Mouse (Mus musculus): ENCODE data around the gene Rhox2a.
"Not testable (repeated sequence)": the region's sequence is repeated elsewhere in the genome, so short reads cannot be mapped to it uniquely, and the experiment has no call there.

Gene Rhox2a

DNA sequence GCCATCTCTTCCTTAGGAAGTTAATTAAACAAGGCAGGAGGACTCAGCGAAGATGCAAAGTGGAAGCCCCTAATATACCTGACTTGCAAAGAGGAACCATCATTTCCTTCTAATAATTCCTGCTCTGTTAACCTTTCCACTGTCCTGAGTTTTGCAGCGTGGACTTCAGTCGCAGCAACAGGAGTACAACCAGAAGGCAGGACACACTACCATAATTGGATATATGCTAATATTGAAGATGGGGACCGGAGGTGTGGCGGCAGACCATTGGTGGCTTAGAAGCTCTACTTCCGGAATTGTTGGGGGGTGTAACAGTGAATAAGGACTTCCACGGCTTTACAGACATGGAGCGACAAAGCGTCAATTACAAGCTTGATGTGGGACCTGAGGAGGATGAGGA lies at the start of gene Rhox2a:
TSS of gene Rhox2a (plus strand) at position 301 of the 400 bp plus-strand sequence.
- DNase-seq = not testable (repeated sequence)

DNA sequence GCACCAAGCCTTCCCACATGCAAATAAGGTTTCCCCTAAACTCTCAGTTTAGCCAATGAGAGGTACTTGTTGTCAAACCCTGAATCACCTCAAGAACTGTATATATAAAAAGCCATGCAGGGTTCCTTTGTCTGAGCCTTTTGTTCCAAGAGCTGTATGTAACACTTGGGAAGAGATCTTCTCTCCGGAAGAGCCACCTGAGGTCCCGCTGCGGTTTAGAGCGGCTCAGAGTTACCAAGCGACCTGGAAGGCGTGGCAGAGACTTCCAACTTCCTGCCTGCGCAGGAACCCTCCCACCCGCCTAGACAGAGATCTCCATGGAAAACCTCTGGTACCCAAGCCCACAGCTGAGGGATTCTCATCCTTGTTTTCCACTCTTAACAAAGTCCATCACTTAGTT lies 46.1 kb upstream of the Rhox2a start:
- DNase-seq = no peak

DNA sequence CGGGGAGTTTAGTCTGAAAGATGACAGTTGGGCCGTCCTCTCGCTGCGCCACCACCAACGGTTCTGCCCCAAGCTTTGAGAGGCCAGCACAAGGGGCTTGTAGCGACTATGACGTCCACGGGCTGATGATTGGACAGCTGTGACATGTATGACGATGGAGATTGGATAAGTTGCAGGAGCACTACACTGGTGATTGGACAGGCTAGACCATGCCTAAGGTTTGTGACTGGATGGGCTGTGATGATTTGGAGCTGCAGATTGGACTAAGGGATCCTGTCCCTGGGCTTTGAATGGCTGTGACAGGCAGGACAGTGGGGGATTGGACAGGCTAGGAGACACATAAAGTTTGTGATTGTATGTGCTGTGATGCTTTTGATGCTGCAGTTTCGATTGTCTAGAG lies 33.8 kb upstream of the Rhox2a start, which contains the start of gene Gm9:
TSS of gene Gm9 (minus strand) at position 101 of the 400 bp plus-strand sequence.
- DNase-seq = no peak

DNA sequence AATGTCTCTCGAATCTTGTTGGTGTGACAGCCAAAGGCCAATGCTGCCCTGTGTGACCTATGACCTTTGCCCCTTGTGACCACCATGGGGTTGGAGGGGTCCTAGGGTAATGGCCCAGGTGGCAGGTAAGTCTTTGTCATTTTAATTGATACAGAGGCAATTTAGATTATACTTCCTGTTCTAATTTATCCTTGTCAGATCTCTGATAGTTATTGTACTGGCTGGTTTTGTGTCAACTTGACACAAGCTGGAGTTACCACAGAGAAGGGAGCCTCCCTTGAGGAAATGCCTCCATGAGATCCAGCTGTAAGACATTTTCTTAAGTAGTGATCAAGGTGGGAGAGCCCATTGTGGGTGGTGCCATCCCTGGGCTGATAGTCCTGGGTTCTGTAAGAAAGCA lies 22.6 kb upstream of the Rhox2a start, which contains the start of gene Rhox1:
TSS of gene Rhox1 (minus strand) at position 101 of the 400 bp plus-strand sequence.
- not testable (repeated sequence) for DNase-seq

DNA sequence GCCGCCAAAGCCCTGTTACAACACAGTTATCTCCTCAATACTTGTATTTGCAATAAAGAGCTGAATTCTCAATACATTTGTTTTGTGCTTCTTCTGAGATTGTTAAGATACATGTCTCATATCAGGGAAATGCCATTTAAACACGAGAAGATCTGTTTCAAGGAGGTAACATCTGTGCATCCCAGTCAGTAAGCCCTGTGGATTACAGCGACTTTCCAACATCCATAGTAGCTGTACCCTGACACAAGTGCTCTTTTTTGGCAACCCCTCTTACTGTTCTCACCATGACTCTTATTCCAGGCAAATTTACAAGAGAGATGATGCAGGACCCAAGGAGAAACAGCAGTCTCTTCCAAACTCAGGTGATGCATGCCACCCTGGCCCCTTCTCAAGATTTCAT lies 4.8 kb downstream of the Rhox2a start, which contains the start of gene Rhox3a:
TSS of gene Rhox3a (plus strand) at position 301 of the 400 bp plus-strand sequence.
- DNase-seq = not testable (repeated sequence)

DNA sequence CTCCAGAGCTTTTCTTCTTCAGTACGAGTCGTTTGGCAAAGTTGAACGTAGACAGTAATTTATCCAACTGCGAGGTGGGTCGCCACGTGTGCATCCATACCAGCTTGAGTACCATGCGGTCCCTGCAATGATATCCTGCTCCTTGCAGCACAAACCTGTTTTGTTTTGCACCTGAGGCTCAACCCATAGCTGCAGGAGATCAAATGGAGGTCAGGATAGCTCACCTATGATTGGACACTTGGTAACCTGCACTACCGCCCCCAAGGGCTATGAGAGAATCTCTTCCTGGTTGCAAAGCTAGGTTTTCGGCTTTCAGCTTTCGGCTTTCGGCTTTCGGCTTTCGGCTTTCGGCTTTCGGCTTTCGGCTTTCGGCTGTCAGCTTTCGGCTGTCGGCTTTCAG lies 20.3 kb downstream of the Rhox2a start, which contains the start of gene Rhox4a:
TSS of gene Rhox4a (plus strand) at position 301 of the 400 bp plus-strand sequence.
- DNase-seq = not testable (repeated sequence)
